Mouse (Mus musculus): ENCODE measurements around the gene Foxj2. TPM values are rescaled to one million over a fixed set of nuclear protein-coding genes. Genes with fewer than 3 reads are reported as not detected.

The Foxj2 gene
- polyA plus RNA-seq, 1 experiment from 2014 or later = 5.0 TPM

Small RNAs within 50 kb of the gene (microRNA-seq; reads per million reads assigned to microRNA genes)
- not detected for gene Mir7231 (ENCODE audit: insufficient number of aligned reads)

Other genes with a start within 250 kb of the Foxj2 start
- gene Apobec1, start 217.5 kb upstream of the Foxj2 start, polyA plus RNA-seq (2014; fragmentation: Nextera tagmentation; extraction: Ambion mirVana) = 1.2 and 1.7 TPM in 2 replicates
- gene Gdf3, start 209.8 kb upstream of the Foxj2 start, polyA plus RNA-seq (2014; fragmentation: Nextera tagmentation; extraction: Ambion mirVana) = 0.11 TPM in 1 of 2 replicates, not detected in the other
- not detected in 2 replicates for gene Dppa3, start 193.5 kb upstream of the Foxj2 start, polyA plus RNA-seq (2014; fragmentation: Nextera tagmentation; extraction: Ambion mirVana)
- 0.31 TPM in 1 of 2 replicates, not detected in the other for gene Nanog, start 112.4 kb upstream of the Foxj2 start, polyA plus RNA-seq (2014; fragmentation: Nextera tagmentation; extraction: Ambion mirVana)
- gene Slc2a3, start 18.3 kb upstream of the Foxj2 start, polyA plus RNA-seq (2014; fragmentation: Nextera tagmentation; extraction: Ambion mirVana) = 30.3 and 37.6 TPM in 2 replicates
- 1.5 and 1.6 TPM in 2 replicates for gene C3ar1, start 36.2 kb downstream of the Foxj2 start, polyA plus RNA-seq (2014; fragmentation: Nextera tagmentation; extraction: Ambion mirVana)
- 63.1 TPM in 2 replicates for gene Necap1, start 54.6 kb downstream of the Foxj2 start, polyA plus RNA-seq (2014; fragmentation: Nextera tagmentation; extraction: Ambion mirVana)
- gene Clec4a1, start 101.9 kb downstream of the Foxj2 start, polyA plus RNA-seq (2014; fragmentation: Nextera tagmentation; extraction: Ambion mirVana) = 0.75 and 1.0 TPM in 2 replicates
- gene Clec4a3, start 132.6 kb downstream of the Foxj2 start, polyA plus RNA-seq (2014; fragmentation: Nextera tagmentation; extraction: Ambion mirVana) = 0.37 and 0.39 TPM in 2 replicates
- not detected in 2 replicates for gene Clec4a4, start 170.5 kb downstream of the Foxj2 start, polyA plus RNA-seq (2014; fragmentation: Nextera tagmentation; extraction: Ambion mirVana)
- not detected in 2 replicates for gene Clec4b1, start 230.0 kb downstream of the Foxj2 start, polyA plus RNA-seq (2014; fragmentation: Nextera tagmentation; extraction: Ambion mirVana)